ENCODE assay signal across 11 mouse cellular contexts in the genomic region with DNA sequence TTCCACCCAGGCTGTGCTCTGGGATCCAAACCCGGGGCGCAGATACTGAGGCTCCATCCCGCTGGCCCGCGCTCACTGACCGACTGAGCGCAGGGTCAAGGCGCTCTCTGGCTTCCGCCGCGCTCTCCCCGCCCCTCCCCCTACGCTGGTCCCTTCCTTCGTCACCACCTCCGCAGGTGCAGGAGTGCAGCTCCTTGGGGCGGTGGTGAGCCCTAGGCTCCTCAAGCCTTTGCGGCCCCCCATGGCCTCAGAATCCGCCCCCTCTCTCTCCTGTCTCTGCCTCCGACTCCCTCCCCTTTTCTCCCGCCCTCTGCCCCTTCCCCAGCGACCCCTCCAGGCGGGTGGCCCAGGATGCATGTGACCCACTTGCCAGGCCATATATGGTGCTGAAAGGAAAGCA. TPM values are rescaled to one million over a fixed set of nuclear protein-coding genes. Genes with fewer than 3 reads are reported as not detected.
DNase-seq lines count a peak whose midpoint lies in the region; ATAC-seq and TF ChIP-seq lines count a peak whose summit lies in the region.
"Not testable (repeated sequence)": the region's sequence is repeated elsewhere in the genome, so short reads cannot be mapped to it uniquely, and the experiment has no call there.
"Had no signal": no experiment of that assay in that cellular context is flagged by ENCODE, and none has a peak within 500 bp of the region (broad histone marks: within the 10 kb centered on the region; RNA-seq: fewer than 3 reads in every experiment).

A gene (minus strand): TSS at position 142 of the 400 bp plus-strand sequence.

- H3K4me1 ChIP-seq in embryonic facial prominence, embryonic 11.5 days (ENCODE audit: control insufficient read depth, insufficient read depth, low read length); heart, adult 2 months (ENCODE audit: control insufficient read depth, insufficient read depth, low read length); hindbrain, embryonic 15.5 days (replicated peaks); liver, embryonic 16.5 days (ENCODE audit: control insufficient read depth, low read depth, low read length); midbrain, postnatal 0 days (ENCODE audit: insufficient read depth, low read length); stomach, embryonic 16.5 days (ENCODE audit: control insufficient read depth, insufficient read depth, low read length): not testable (repeated sequence)

- H3K36me3 ChIP-seq in embryonic facial prominence, embryonic 11.5 days (replicated peaks; ENCODE audit: control insufficient read depth, insufficient read depth, low read depth, low read length); heart, adult 2 months (ENCODE audit: control insufficient read depth, insufficient read depth, low read length); hindbrain, embryonic 15.5 days; liver, embryonic 16.5 days (ENCODE audit: control insufficient read depth, insufficient read depth); midbrain, postnatal 0 days (ENCODE audit: insufficient read depth, low read length); stomach, embryonic 16.5 days (ENCODE audit: control insufficient read depth, insufficient read depth, low read length): not testable (repeated sequence)

- DNase-seq in Muller cell, postnatal 12 days (ENCODE audit: inconsistent ontology term) = peak; percentile 0
- peak; percentile 0 for DNase-seq in embryonic facial prominence, embryonic 11.5 days (ENCODE audit: low spot score)
- peak in 1 of 2 experiments; percentile 10 for DNase-seq in heart, adult 2 months
- DNase-seq in kidney, postnatal 4 days = peak; percentile 16 to 18
- DNase-seq in midbrain, postnatal 0 days (ENCODE audit: low spot score) = peak; percentile 3

- intact Hi-C loops in heart, adult 2 months (cut with DNase I) = not testable (repeated sequence)

- not testable (repeated sequence) for TF ChIP-seq CTCF in heart, adult 2 months (IDR thresholded peaks at IDR 0.05)
- peak; percentile 37 for TF ChIP-seq CTCF in midbrain, postnatal 0 days (IDR thresholded peaks at IDR 0.05)

- not testable (repeated sequence) for ATAC-seq in embryonic facial prominence, embryonic 11.5 days (replicated peaks; ENCODE audit: insufficient number of reproducible peaks, low FRiP score, low TSS enrichment, low read depth); liver, embryonic 16.5 days (ENCODE audit: low read depth); stomach, embryonic 16.5 days (ENCODE audit: insufficient read depth, low FRiP score)
- 0 out of 2 replicates have a peak, but pooled peaks have one; percentile 61 for ATAC-seq in hindbrain, embryonic 15.5 days (ENCODE audit: low FRiP score, low read depth)
- peak; percentile 74 for ATAC-seq in midbrain, postnatal 0 days (ENCODE audit: low FRiP score)

- H3K4me2 ChIP-seq in embryonic facial prominence, embryonic 11.5 days (ENCODE audit: low read depth, low read length) = peak within 1 kb of the TSS; percentile 69
- peak within 1 kb of the TSS; percentile 80 for H3K4me2 ChIP-seq in hindbrain, embryonic 15.5 days
- H3K4me2 ChIP-seq in liver, embryonic 16.5 days (ENCODE audit: low read depth, low read length) = 0 out of 2 replicates have a peak within 1 kb of the TSS, but pooled peaks have one; percentile 9
- H3K4me2 ChIP-seq in midbrain, postnatal 0 days (ENCODE audit: low read depth, low read length, poor library complexity, severe bottlenecking) = peak within 1 kb of the TSS; percentile 64
- H3K4me2 ChIP-seq in stomach, embryonic 16.5 days (ENCODE audit: low read depth, low read length) = peak within 1 kb of the TSS; percentile 55

- H3K9me3 ChIP-seq in embryonic facial prominence, embryonic 11.5 days (replicated peaks; ENCODE audit: control insufficient read depth, low read length); hindbrain, embryonic 15.5 days; liver, embryonic 16.5 days (replicated peaks; ENCODE audit: control insufficient read depth, low read length); midbrain, postnatal 0 days (ENCODE audit: low read length); stomach, embryonic 16.5 days (replicated peaks; ENCODE audit: control insufficient read depth, low read length): not testable (repeated sequence)

- 1% methylated on average over 15 of the region's 22 CpGs for WGBS in embryonic facial prominence, embryonic 11.5 days
- 3% methylated on average over 21 of the region's 22 CpGs for WGBS in heart, adult 2 months
- 0% methylated on average over 18 of the region's 22 CpGs for WGBS in hindbrain, embryonic 15.5 days
- 1% methylated on average over 14 of the region's 22 CpGs for WGBS in liver, embryonic 16.5 days (ENCODE audit: insufficient replicate concordance)
- WGBS in midbrain, postnatal 0 days = 0% methylated on average over 17 of the region's 22 CpGs
- 5% methylated on average over 11 of the region's 22 CpGs for WGBS in stomach, embryonic 16.5 days

- not testable (repeated sequence) for TF ChIP-seq POLR2A in heart, adult 2 months (IDR thresholded peaks at IDR 0.05; ENCODE audit: insufficient read depth, low read depth, low read length)

- H3K4me3 ChIP-seq in embryonic facial prominence, embryonic 11.5 days (ENCODE audit: low read depth, low read length) = peak within 1 kb of the TSS; percentile 27
- H3K4me3 ChIP-seq in heart, adult 2 months; liver, embryonic 16.5 days (ENCODE audit: low read depth, low read length): not testable (repeated sequence)
- H3K4me3 ChIP-seq in hindbrain, embryonic 15.5 days = peak within 1 kb of the TSS; percentile 54
- peak within 1 kb of the TSS; percentile 45 for H3K4me3 ChIP-seq in midbrain, postnatal 0 days (ENCODE audit: low read depth, low read length)
- H3K4me3 ChIP-seq in stomach, embryonic 16.5 days (replicated peaks; ENCODE audit: low read length) = peak within 1 kb of the TSS; percentile 38

- TF ChIP-seq EP300 in heart, adult 2 months (IDR thresholded peaks at IDR 0.05; ENCODE audit: insufficient read depth, low read depth, low read length) = not testable (repeated sequence)

- not testable (repeated sequence) for H3K79me2 ChIP-seq in heart, adult 2 months (replicated peaks; ENCODE audit: control insufficient read depth, insufficient read depth, low read length)

- not testable (repeated sequence) for H3K27me3 ChIP-seq in embryonic facial prominence, embryonic 11.5 days (ENCODE audit: control insufficient read depth, insufficient read depth, low read length); heart, adult 2 months (ENCODE audit: control insufficient read depth, insufficient read depth, low read length); hindbrain, embryonic 15.5 days; liver, embryonic 16.5 days (ENCODE audit: control insufficient read depth, insufficient read depth, low read depth, low read length); midbrain, postnatal 0 days (ENCODE audit: insufficient read depth, low read length); stomach, embryonic 16.5 days (ENCODE audit: control insufficient read depth, insufficient read depth, low read length)

- H3K27ac ChIP-seq in embryonic facial prominence, embryonic 11.5 days (replicated peaks; ENCODE audit: low read depth, low read length); heart, adult 2 months; liver, embryonic 16.5 days (ENCODE audit: low read length); midbrain, postnatal 0 days (ENCODE audit: low read depth, low read length); stomach, embryonic 16.5 days (ENCODE audit: low read length): not testable (repeated sequence)
- peak within 1 kb of the TSS; percentile 64 for H3K27ac ChIP-seq in hindbrain, embryonic 15.5 days (replicated peaks)

- H3K9ac ChIP-seq in embryonic facial prominence, embryonic 11.5 days (replicated peaks; ENCODE audit: low read length) = 0 out of 2 replicates have a peak within 1 kb of the TSS, but pooled peaks have one; percentile 18
- H3K9ac ChIP-seq in heart, adult 2 months (ENCODE audit: low read depth, low read length) = 0 out of 2 replicates have a peak within 1 kb of the TSS, but pooled peaks have one; percentile 41
- H3K9ac ChIP-seq in hindbrain, embryonic 15.5 days = peak within 1 kb of the TSS; percentile 62
- H3K9ac ChIP-seq in liver, embryonic 16.5 days (ENCODE audit: low read depth, low read length) = not testable (repeated sequence)
- H3K9ac ChIP-seq in midbrain, postnatal 0 days (replicated peaks; ENCODE audit: low read length, poor library complexity, severe bottlenecking) = peak within 1 kb of the TSS; percentile 57
- H3K9ac ChIP-seq in stomach, embryonic 16.5 days (ENCODE audit: low read length) = 0 out of 2 replicates have a peak within 1 kb of the TSS, but pooled peaks have one; percentile 21

RNA-seq across cellular contexts. Expression of the gene that starts here (rescaled TPM):
- 0.17 and 0.39 TPM in 2 replicates for polyA plus RNA-seq in embryonic facial prominence, embryonic 11.5 days (2014; fragmentation: Nextera tagmentation; extraction: Ambion mirVana)
- total RNA-seq in heart, adult 2 months (2021) = under 1 TPM; 0.16 to 0.25 TPM
- polyA plus RNA-seq in heart, adult 2 months (2012; rRNA removed) = 0.09 TPM in 1 of 2 replicates, not detected in the other
- polyA plus RNA-seq in hindbrain, embryonic 15.5 days (2015; fragmentation: Nextera tagmentation; extraction: Ambion mirVana) = 1.3 and 1.6 TPM in 2 replicates
- not detected in 2 replicates for polyA plus RNA-seq in liver, embryonic 16.5 days (2015; fragmentation: Nextera tagmentation; extraction: Ambion mirVana)
- total RNA-seq in midbrain, postnatal 0 days (2014; rRNA removed) = 0.49 and 1.2 TPM in 2 replicates
- polyA plus RNA-seq in midbrain, postnatal 0 days (2015; fragmentation: Nextera tagmentation; extraction: Ambion mirVana) = 1.4 and 1.6 TPM in 2 replicates
- 0.42 and 0.46 TPM in 2 replicates for polyA plus RNA-seq in stomach, embryonic 16.5 days (2015; fragmentation: Nextera tagmentation; extraction: Ambion mirVana)
- total RNA-seq: adrenal gland, adult 18-20 months; gastrocnemius, adult 8-10 months; megakaryocyte progenitor cell, adult 5-6 weeks had no signal

Comparison
In these comparisons a context has a peak if more than half of its experiments do, and no peak if none do; other contexts are left out.
1. Peak in DNase-seq, H3K4me3 ChIP-seq, H3K9ac ChIP-seq and H3K4me2 ChIP-seq in embryonic facial prominence, embryonic 11.5 days; RNA of the gene not detected or under 1 TPM.
2. H3K4me2 ChIP-seq: peak in every context shown above with its lines; median percentile 80 in hindbrain, embryonic 15.5 days; 69 in embryonic facial prominence, embryonic 11.5 days; 64 in midbrain, postnatal 0 days; 55 in stomach, embryonic 16.5 days; 9 in liver, embryonic 16.5 days.